Mouse (Mus musculus) midbrain, embryonic 16.5 days (tissue): ENCODE data around the gene Tekt2. TPM values are rescaled to one million over a fixed set of nuclear protein-coding genes. Genes with fewer than 3 reads are reported as not detected.

Experiments used
- ATAC-seq: fragments of 200-750 bp; cut with Nextera tagmentation; 2 replicates; pipeline ENCODE4 v1.8.0; 2017; ENCODE audit warnings: moderate TSS enrichment
- H3K27ac ChIP-seq: fragments of 300-500 bp; sonication (generic); 2 replicates; pipeline ENCODE4 v1.5.1; 2014; ENCODE audit warnings: mild to moderate bottlenecking, low read length, mixed read lengths
- H3K27me3 ChIP-seq: fragments of 300-500 bp; sonication (generic); 2 replicates; pipeline ENCODE4 v1.6.1; 2014; ENCODE audit warnings: low read depth, low read length, mixed read lengths; ENCODE audit not compliant: control insufficient read depth, insufficient read depth
- H3K36me3 ChIP-seq: fragments of 300-500 bp; sonication (generic); 2 replicates; pipeline ENCODE4 v1.6.1; 2014; ENCODE audit warnings: mild to moderate bottlenecking, low read length, moderate library complexity, mixed read lengths; ENCODE audit not compliant: control insufficient read depth, insufficient read depth
- H3K4me1 ChIP-seq: fragments of 300-500 bp; sonication (generic); 2 replicates; pipeline ENCODE4 v1.6.1; 2014; ENCODE audit warnings: mild to moderate bottlenecking, low read length, mixed read lengths; ENCODE audit not compliant: control insufficient read depth, insufficient read depth
- H3K4me2 ChIP-seq: fragments of 300-500 bp; sonication (generic); 2 replicates; pipeline ENCODE4 v1.6.1; 2014; ENCODE audit warnings: mild to moderate bottlenecking, low read length, mixed read lengths
- H3K4me3 ChIP-seq: fragments of 300-500 bp; sonication (generic); 2 replicates; pipeline ENCODE4 v1.5.1; 2014; ENCODE audit warnings: low read depth, mild to moderate bottlenecking, low read length, moderate library complexity, mixed read lengths
- H3K9ac ChIP-seq: fragments of 300-500 bp; sonication (generic); 2 replicates; pipeline ENCODE4 v1.6.1; 2014; ENCODE audit warnings: low read depth, low read length, mixed read lengths
- H3K9me3 ChIP-seq: fragments of 300-500 bp; sonication (generic); replicated peaks from 2 replicates; pipeline ENCODE4 v1.6.1; 2014; ENCODE audit warnings: mild to moderate bottlenecking, low read length, mixed read lengths; ENCODE audit not compliant: control insufficient read depth, poor library complexity, severe bottlenecking
- WGBS: fragments of 180-500 bp; shearing (Covaris S2); extraction: QIAGEN DNeasy Blood & Tissue Kit; methylation state at CpG from one replicate; pipeline ENCODE4 v1.1.7; 2014; 5-methylcytosine and 5-hydroxymethylcytosine counted together
- polyA plus RNA-seq: library from polyadenylated mRNA; unstranded; fragments of >200 nt; fragmentation: Nextera tagmentation; extraction: Ambion mirVana; gene quantifications from 2 replicates; pipeline ENCODE4 v1.2.1, GENCODE M21; 2015

Tekt2 gene
- 15.3 and 17.3 TPM in 2 replicates for polyA plus RNA-seq

- peak within 1 kb of the TSS; percentile 27; the same call in 1 of the 2 replicates for H3K9ac ChIP-seq
- peaks cover 14% of the 10 kb centered on the region for H3K4me1 ChIP-seq
- ATAC-seq = no peak
- H3K27ac ChIP-seq = peak within 1 kb of the TSS; percentile 11; the same call in 1 of the 2 replicates
- peak within 1 kb of the TSS; percentile 41 for H3K4me2 ChIP-seq
- no peaks in the 10 kb centered on the region for H3K36me3 ChIP-seq
- peak within 1 kb of the TSS; percentile 8; the same call in 1 of the 2 replicates for H3K4me3 ChIP-seq
- WGBS = 11% methylated on average over 23 of the region's 23 CpGs
- peaks cover 6% of the 10 kb centered on the region for H3K27me3 ChIP-seq
- no peaks in the 10 kb centered on the region for H3K9me3 ChIP-seq
These were observed at the start of gene Tekt2 for GRCm38 (mm10) chr4:126325281-126325861. Gene Tekt2, minus strand, starts transcription at chr4:126325688.

GRCm38 (mm10) chr4:126371497-126371896 is 46.0 kb upstream of the Tekt2 start:
- ATAC-seq = no peak
- Histone ChIP-seq H3K4me2 (no peak overlapping the region), H3K4me1 (no peaks in the 10 kb centered on the region), H3K9ac (no peak overlapping the region), H3K4me3 (no peak overlapping the region), H3K27me3 (no peaks in the 10 kb centered on the region), H3K27ac (no peak overlapping the region), H3K36me3 (peaks cover 7% of the 10 kb centered on the region), H3K9me3 (no peaks in the 10 kb centered on the region)
- WGBS = 87% methylated on average over 9 of the region's 9 CpGs

GRCm38 (mm10) chr4:126360069-126360468 is 34.6 kb upstream of the Tekt2 start:
- H3K4me1 ChIP-seq = no peaks in the 10 kb centered on the region
- H3K27ac ChIP-seq = no peak overlapping the region
- H3K27me3 ChIP-seq = no peaks in the 10 kb centered on the region
- no peak overlapping the region for H3K9ac ChIP-seq
- no peak overlapping the region for H3K4me3 ChIP-seq
- no peak overlapping the region for H3K4me2 ChIP-seq
- ATAC-seq = no peak
- H3K36me3 ChIP-seq = peaks cover 16% of the 10 kb centered on the region
- H3K9me3 ChIP-seq = no peaks in the 10 kb centered on the region
- WGBS = 100% methylated on average over 1 of the region's 1 CpGs

GRCm38 (mm10) chr4:126343451-126343850 is 18.0 kb upstream of the Tekt2 start:
- ATAC-seq = no peak
- 88% methylated on average over 4 of the region's 4 CpGs for WGBS
- Histone ChIP-seq H3K27ac (no peak overlapping the region), H3K4me1 (no peaks in the 10 kb centered on the region), H3K9me3 (no peaks in the 10 kb centered on the region), H3K36me3 (peaks cover 10% of the 10 kb centered on the region), H3K27me3 (no peaks in the 10 kb centered on the region), H3K9ac (no peak overlapping the region), H3K4me3 (no peak overlapping the region), H3K4me2 (no peak overlapping the region)

GRCm38 (mm10) chr4:126339461-126339860 is 14.0 kb upstream of the Tekt2 start:
- H3K9ac ChIP-seq = no peak overlapping the region
- ATAC-seq = no peak
- 57% methylated on average over 4 of the region's 4 CpGs for WGBS

GRCm38 (mm10) chr4:126332358-126332757 is 6.9 kb upstream of the Tekt2 start:
- H3K4me1 ChIP-seq = no peaks in the 10 kb centered on the region
- H3K4me2 ChIP-seq = no peak overlapping the region
- no peak overlapping the region for H3K4me3 ChIP-seq
- H3K27ac ChIP-seq = no peak overlapping the region
- no peaks in the 10 kb centered on the region for H3K27me3 ChIP-seq
- H3K9me3 ChIP-seq = no peaks in the 10 kb centered on the region
- H3K36me3 ChIP-seq = peaks cover 2% of the 10 kb centered on the region; the same call in 1 of the 2 replicates
- 42% methylated on average over 3 of the region's 3 CpGs for WGBS
- no peak overlapping the region for H3K9ac ChIP-seq
- no peak for ATAC-seq

More at GRCm38 (mm10) chr4:126339461-126339860, 14.0 kb upstream of the Tekt2 start:
- Histone ChIP-seq H3K9me3 (no peaks in the 10 kb centered on the region), H3K4me1 (no peaks in the 10 kb centered on the region), H3K36me3 (peaks cover 5% of the 10 kb centered on the region; the same call in 1 of the 2 replicates), H3K27me3 (no peaks in the 10 kb centered on the region), H3K4me3 (no peak overlapping the region), H3K4me2 (no peak overlapping the region), H3K27ac (no peak overlapping the region)

- Histone ChIP-seq H3K4me1 (no peaks in the 10 kb centered on the region), H3K27me3 (no peaks in the 10 kb centered on the region), H3K4me2 (no peak overlapping the region), H3K4me3 (no peak overlapping the region), H3K9ac (no peak overlapping the region), H3K27ac (no peak overlapping the region), H3K9me3 (no peaks in the 10 kb centered on the region), H3K36me3 (peaks cover 2% of the 10 kb centered on the region; the same call in 1 of the 2 replicates)
- ATAC-seq = no peak
- WGBS = 81% methylated on average over 1 of the region's 1 CpGs
These were observed 6.3 kb upstream of the Tekt2 start for GRCm38 (mm10) chr4:126331751-126332150.

- WGBS = 91% methylated on average over 4 of the region's 4 CpGs
- Histone ChIP-seq H3K27me3 (no peaks in the 10 kb centered on the region), H3K9ac (no peak overlapping the region), H3K4me1 (peaks cover 4% of the 10 kb centered on the region), H3K9me3 (no peaks in the 10 kb centered on the region), H3K4me2 (no peak overlapping the region), H3K27ac (no peak overlapping the region), H3K36me3 (peaks cover 2% of the 10 kb centered on the region; the same call in 1 of the 2 replicates), H3K4me3 (no peak overlapping the region)
- no peak for ATAC-seq
These were observed 4.8 kb upstream of the Tekt2 start for GRCm38 (mm10) chr4:126330295-126330694.

GRCm38 (mm10) chr4:126326036-126326435 is 548 bp upstream of the Tekt2 start:
- Histone ChIP-seq H3K4me3 (no peak overlapping the region), H3K4me2 (no peak overlapping the region), H3K9ac (no peak overlapping the region), H3K4me1 (peaks cover 9% of the 10 kb centered on the region), H3K27me3 (peaks cover 6% of the 10 kb centered on the region), H3K36me3 (no peaks in the 10 kb centered on the region), H3K27ac (no peak overlapping the region), H3K9me3 (no peaks in the 10 kb centered on the region)
- ATAC-seq = no peak
- whole genome bisulfite sequencing = 22% methylated on average over 6 of the region's 6 CpGs
